Mouse (Mus musculus) thymus, postnatal 10 days (tissue): ENCODE measurements at regions not wholly inside any gene's neighbourhood (a gene's known extent, or its start where the extent isn't known, plus 50 kb on each side); places are given as distances from the start of the nearest gene placed in this dataset.
"Not testable (repeated sequence)": the region's sequence is repeated elsewhere in the genome, so short reads cannot be mapped to it uniquely, and the experiment has no call there.

Source experiments
- DNase-seq, 2 experiments: peaks; one replicate each; pipeline ENCODE4 v3.0.0; 2021; ENCODE audit warnings: low spot score in 2 of 2

DNA sequence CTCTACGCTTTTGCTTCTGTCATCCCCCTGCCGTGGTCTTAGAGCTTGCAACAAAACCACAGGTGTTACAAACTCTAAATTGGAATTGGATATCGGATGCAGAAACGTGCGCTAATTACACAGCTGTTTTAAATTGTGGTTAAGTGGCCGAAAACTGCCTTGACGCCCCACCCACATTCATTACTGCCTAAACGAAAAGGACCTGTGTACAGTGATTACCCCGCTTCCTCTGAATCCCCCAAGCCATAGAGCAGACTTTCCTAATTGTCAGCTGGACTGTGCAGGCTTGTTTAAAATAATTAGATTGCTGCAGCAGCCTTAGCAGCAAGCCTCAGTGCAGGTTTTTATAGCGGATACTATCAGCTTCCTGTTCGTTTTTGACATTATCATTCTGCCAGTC is 94.7 kb downstream of the Cxxc4 start:
- no peak for DNase-seq

DNA sequence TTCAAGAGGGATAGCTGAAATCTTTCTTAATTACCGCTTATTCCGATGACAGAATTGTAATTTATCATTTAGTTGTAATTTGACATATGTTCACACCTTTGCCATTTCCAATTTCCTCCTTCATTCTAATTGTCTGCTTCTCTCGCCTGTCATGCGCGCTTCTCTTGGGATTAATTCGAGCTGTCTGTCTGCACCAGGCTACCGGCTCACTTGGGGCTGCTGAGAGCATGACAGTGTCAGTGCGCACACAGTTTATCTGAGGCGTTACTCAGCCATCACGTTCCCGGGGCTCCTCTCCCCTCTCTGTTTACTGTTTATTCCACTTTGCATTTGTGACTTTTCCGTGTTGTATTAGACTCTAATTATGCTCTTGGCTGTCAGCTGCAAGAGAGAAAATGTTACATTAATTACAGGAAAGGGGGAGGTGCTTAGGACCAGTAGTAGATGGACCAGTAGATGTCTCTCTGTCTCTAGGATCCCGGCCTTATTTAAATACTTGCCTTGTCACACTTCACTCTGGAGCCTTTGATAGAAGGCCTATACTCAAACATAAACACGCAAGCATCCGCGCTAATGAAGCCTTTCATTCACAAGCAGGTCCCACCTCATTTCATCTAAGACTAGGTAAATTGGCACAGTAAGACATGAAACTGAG is 95.3 kb downstream of the Cxxc4 start:
- DNase-seq, result no peak

DNA sequence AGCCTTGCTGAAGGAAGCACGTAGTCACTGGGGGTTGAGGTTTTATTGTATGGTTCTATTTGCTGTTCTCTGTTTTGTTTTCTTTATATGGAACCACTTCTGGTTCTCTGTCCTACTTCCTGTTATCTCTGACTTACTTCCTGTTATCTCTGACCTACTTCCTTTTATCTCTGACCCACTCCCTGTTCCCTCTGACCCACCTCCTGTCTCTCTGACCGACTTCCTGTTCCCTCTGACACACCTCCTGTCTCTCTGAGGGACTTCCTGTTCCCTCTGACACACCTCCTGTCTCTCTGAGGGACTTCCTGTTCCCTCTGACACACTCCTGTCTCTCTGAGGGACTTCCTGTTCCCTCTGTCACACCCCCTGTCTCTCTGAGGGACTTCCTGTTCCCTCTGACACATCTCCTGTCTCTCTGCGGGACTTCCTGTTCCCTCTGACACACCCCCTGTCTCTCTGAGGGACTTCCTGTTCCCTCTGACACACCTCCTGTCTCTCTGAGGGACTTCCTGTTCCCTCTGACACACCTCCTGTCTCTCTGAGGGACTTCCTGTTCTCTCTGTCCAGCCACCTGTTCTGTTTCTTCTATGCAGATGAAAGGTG is 102.9 kb downstream of the Cxxc4 start:
- DNase-seq, result not testable (repeated sequence)

DNA sequence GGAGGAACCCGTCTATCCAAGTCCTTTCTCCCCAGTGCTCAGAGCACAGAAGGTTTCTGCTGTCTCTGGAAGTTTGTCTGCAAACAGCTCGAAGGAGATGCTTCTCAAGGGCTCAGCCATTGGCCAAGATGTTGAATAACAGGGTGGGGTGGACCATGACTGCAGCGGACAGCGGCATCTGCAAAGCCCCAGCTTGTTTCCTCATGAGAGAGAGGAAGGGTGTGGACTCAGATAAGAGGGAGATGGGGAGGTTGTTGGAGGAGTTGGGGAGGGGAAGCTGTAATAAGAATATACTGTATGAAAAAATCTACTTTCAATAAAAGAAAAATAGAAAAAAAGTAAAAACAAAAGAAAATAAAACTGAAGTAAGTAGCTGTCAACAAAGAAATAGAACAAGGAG is 129.7 kb downstream of the Cxxc4 start:
- no peak for DNase-seq

DNA sequence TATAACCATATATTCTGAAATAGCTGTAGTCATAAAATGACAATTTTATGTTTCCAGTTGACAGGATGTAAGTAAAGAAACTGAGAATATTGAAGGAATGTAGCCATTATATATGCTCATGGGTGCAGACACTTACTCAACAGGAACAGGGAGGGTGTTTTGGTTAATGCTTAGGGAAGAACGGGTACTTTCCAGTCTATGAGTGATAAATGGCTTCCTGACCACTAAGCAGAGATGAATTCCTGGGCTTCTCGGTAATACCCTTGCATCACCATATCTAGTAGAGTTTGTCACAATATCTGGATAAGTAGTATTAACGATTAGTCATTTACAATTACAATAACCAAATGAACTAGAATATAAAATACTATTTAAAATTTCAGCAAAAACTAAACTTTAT is 130.5 kb downstream of the Cxxc4 start:
- no peak for DNase-seq

DNA sequence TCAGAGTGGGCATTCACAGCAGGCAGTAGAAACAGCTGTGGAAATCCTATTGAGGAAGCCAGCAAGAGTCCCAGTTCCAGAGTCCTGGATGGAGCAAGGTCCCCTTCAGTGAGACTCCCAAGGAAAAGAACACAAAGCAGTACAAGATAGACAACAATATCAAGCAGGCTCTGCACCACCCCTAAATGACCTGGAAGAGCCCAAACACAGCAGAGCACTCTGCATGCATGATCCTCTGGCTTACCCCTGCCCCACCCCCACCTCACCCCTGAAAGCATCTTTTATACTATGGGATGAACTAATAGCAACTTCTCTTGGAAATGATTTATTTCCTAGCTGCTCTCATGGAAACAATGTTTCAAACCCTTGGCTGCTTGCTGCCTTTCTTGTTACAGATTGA is 132.3 kb downstream of the Cxxc4 start:
- no peak for DNase-seq

DNA sequence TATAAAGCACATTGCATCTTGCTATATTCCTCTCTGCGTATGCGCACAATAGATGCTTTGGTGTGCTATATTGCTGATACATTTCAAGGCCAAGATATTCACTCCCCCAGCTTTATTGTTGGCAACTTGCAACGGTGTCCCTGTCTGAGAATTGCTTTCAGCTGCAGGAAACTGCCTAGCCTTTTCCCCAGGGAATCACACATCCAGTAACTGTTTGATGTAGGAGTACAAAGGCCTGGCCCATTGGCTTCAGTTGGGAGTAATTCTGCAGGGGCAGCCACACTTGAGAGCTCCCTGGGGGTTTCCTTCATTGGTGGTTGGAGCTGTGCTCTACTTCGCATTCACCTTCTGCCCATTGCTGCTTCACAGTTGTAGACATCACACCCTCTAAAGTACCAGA is 132.8 kb downstream of the Cxxc4 start:
- no peak for DNase-seq

DNA sequence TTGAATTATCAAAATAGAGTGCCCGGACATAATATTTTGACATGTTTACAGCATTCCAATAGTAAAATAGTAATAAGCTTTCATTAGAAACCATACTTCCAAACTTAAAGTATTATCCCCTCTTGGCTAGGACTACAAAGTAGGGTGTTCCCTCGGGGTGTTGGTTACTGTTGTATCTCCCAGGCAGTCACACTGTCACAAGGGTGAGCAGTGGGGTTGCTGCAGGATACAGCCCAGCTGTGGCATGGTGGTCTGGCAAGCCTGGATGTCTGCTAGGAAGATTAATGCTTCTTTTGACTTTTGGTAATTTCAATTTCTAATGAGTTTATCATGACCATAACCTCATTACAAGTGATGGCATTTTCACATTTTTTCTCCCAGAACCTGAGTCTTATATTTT is 143.3 kb downstream of the Cxxc4 start:
- DNase-seq, result no peak

DNA sequence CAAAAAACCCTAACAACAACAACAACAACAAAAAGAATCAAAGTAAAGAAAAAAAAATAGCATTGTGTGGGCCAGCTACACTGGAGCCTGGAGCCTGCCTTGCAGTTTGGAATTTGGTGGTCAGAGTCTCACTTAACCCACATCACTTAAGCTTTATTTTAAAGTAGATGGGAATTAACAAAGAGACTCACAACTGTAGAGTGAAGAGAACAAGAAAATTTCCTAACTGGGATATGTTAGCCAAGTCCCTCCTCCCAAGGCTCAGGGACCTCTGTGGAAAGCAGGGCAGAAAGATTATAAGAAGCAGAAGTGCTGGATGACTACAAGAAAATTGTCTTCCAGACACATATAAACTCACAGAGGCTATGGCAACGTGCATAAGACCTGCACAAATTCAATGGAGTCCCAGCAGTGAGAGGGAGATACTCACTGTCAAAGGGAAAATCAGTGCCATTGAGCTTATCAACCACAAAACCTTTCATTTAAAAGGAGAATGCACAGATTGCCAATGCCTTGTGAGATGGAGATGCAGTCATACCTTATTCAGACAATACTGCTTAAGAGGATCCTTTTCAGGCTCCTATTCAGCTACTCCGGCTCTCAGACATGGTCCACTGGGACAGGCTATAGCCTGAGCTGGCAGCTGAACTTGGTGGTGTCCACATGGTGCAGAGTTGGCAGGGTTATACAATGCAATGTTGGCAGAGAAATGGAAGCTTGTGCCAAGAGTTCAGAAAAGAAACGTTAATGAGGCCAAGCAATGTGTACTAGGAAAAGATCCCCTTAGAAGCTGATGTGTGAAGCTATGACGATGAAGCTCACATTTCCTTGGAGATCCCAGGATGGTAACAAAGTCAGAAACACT is 154.4 kb downstream of the Cxxc4 start:
- DNase-seq, result no peak

DNA sequence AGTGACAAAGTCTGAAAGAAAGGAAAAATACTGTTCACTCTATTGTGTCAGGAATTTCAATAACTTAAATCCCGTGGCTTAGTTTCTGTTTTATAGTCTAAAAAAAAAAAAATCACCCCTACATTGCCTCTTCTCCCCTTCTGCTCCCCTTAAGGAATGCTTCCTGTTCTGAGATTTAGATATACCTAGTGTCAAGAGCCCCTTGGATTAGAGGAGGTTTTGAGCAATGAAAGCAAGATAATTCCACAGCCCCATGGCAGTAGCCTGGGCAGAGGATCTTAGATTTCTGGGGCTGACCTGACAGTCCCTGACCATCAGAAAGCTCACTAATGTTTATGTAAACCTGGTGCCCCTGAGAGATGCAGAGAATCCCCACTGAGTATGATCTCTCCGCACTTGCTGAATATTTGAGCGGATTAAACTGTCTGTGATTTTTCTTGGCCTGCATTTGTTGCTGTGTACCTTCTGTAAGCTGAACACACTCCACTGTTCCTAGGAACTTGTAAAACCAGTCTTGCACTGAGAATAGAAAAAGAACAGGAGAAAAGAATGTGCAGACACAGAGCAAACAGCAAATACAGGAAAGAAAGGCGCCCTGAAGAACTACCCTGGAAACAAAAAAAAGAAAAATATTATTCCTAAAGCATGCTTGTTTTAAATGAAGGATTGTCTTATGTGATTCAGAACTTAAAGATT is 164.3 kb downstream of the Cxxc4 start:
- DNase-seq, result no peak

DNA sequence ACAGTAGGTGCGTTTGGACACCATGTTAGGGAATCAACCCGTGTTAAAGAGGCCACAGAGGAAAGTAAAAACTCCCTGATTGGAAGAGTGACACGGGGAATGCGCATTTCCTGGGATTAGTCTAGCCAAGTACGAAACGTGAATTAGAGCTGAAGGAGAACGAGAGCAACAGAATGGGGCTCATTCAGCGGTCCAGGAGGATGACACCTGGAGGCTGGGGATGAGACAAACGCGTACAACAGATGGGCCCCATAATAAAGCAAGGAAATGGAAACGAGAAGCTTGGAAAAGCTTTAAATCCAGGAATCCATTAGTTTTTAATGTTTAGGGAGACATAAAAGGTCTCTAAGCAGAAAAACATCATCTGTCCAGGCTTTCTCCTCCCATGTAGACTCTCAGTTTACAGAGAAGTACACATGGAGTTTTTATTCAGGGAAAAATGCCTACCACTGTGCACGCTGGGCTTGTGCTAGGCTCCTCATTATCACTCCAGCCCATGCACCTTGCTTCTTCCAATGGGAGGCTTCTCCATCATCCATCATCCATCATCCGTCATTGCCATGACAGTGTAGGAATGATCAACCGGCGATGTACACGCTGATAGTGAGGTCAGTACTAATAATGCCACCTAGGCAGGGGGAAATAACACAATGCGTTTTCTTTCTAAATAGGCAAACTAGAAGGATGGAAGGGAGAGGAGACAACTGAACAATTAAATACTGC is 179.5 kb downstream of the Cxxc4 start:
- DNase-seq, result no peak

DNA sequence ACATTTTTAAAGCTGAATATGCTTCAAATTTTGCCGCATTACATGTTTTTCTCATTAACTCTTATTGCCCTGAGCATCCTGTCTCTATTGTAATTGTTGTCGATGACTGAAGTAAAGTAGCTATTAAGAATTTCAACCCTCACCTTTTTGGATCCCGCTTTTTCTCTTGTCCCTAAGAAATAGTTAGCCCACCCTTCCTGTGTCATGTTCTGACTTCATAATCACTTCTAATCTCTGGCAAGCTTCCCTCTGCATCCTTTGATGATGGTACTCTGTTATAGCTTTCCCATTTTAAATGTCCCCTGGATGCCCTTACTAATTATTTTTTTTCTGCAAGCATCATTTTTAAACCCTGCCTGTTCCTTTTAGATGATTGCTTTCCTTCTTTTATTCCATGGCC is 191.3 kb downstream of the Cxxc4 start:
- DNase-seq, result no peak

DNA sequence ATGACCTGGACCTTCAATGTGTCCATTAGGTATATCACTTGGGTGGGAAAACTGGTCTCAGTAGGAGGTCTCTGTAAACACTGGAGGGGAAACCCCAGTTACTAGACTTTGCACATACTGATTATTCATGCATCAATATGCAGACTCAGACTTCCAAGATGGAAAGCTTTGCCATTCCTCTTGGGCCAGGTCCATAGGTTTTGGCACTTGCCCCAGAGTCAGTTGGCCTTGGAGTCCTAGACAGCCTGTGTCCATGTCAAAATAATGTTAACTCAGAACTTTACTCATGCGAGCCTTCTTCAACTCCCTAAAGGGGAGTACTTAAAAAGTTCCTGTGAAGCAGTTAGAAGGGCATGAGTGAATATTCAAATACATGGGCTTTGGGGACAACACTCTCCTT is 230.3 kb downstream of the Cxxc4 start:
- DNase-seq, result no peak

DNA sequence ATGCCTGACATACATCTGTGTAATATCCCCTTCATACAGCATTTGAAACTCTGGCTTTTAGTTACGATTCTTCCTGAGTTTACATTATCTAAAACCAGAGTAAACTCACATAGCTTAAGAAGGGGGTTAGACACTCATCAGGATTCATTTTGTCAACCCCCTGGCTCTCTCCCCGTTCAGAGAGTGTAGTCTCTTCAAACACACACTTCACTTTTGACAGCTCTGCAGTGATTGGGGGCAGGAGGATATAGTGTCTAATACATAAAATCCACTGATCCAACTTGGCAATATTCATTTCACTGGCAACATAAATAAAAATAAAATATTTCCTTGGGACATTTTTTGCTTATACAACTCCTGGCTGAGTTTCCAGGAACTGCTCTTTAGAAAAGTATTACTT is 251.0 kb downstream of the Cxxc4 start:
- no peak for DNase-seq

DNA sequence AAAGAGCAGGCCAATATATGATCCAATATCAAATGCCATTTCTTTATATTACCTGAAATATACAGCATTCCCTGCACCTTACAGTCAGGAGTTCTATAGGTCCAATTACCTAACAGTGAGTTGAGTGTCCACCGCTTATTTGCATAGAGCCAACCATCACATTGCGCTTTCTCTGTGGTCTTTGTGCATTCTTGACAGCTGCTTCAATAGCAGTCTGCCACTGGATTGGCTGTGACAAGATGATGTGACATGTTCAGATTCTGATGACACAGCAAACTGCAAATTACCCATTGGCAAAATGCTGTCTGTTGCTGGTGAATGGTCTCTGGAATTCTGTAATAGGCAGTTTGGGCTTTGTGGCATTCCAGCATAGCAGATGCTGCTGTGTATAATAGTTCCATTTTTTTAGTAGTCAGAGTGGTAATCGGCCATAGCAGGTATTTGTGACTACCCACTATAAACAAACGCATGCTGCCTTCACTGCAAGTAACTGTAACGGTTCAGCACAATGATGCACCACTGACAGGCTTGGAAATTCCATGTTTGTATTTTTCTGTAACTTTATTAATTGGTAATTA is 253.8 kb downstream of the Cxxc4 start:
- DNase-seq, result no peak

DNA sequence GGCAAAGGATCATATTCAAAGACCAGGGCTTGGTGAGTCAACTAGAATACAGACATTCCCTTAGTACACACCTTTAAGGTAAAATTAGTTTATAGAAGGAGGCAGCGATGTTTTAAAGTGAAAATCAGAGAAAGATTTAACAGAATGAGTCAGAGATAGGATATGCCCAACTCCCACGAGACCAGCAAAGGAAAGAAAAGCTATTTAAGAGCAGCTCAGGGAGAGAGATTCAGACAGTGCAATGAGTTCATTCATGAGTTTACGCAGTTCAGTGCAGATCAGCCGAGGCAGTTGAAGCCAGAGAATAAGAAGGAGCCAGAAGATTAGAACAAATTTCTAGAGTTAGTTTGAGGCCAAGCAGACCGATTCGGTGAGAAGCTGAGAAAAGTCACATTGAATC is 273.4 kb downstream of the Cxxc4 start:
- DNase-seq, result no peak

DNA sequence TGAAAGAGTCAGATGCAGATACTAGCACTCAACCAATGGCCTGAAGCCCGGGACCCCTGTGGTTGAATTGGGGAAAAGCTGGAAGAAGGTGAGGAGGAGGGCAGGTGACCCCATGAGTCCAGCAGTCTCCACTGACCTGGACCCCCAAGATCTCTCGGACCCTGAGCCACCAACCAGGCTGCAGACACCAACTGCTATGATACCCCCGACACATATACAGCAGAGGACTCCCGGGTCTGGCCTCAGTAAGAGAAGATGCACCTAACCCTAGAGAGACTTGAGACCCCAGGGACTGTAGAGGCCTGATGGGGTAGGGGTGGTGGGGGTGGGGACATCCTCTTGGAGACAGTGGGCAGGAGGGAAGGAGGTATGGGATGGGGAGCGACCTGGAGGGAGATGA is 289.5 kb downstream of the Cxxc4 start:
- DNase-seq, result no peak

DNA sequence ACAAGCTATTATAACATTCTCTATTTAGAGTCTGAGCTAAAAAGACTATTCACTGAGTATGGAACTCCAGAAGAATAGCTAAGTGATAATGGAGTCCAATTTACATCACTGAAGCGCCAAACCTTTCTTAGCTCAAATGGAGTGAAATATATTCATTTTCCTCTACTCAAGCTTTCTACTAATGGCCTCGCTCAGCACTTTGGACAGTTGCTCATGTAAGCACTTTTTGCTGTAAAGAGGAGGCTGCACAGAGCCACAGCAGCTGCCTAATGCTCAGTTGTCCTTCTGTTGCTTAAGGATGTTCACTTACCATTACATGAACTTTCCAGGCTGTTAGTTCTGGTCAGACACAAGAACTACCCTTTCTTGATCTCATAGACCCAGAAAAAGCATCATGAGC is 268.7 kb upstream of the Tacr3 start:
- no peak for DNase-seq

DNA sequence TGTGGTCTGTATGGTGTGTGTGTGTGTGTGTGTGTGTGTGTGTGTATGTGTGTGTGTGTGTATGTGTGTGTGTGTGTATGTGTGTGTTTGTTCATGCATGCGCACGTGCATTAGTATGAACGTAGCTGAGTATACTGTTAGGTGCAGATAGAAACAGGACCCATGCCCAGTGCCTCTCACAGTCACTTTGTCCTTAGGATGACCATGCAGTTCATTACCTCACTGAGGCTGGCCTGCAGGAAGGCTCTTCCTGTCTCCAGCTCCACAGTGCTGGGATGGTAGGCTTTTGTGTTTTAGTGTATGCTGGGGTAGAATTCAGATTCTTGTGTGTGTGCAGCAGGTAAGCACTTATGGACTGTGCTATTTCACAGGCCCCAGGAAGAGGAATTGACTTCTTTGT is 250.0 kb upstream of the Tacr3 start:
- no peak for DNase-seq

DNA sequence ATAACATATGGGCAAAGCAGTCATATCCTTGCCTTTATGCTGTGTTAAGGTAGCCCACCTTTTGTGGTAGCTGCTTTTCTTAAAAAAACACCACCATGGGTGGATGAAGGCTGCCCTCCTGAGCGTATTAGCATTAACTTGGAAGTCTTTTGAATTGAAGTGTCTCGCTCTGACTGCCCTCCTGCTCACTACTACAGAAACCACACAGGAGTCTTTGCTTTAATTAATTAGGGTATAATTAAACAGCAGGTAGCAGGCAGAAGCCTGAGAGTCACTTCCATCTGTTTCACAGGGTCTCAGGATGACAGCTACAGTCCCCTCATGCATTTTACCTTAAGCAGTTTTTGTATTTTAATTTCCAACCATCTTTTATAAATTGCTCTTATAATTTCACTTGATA is 240.2 kb upstream of the Tacr3 start:
- no peak for DNase-seq

DNA sequence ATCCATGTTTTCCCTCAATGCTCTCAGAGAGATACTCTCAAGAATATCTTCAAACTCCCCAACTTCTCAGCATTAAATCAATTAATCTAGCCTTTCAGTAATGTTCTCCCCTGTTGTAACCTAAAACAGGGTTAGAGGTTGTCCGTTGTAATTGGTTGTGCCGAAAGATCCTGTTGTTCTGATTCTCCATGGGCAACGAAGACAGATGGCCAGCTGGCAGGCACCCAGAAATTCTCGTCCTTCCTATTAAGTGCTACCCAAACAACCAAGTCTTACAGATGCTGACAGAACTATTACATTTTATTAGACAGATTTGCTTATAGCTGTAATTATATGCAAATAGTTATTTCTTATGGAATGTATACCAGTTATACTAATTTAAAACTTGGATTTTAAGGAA is 225.9 kb upstream of the Tacr3 start:
- no peak for DNase-seq

DNA sequence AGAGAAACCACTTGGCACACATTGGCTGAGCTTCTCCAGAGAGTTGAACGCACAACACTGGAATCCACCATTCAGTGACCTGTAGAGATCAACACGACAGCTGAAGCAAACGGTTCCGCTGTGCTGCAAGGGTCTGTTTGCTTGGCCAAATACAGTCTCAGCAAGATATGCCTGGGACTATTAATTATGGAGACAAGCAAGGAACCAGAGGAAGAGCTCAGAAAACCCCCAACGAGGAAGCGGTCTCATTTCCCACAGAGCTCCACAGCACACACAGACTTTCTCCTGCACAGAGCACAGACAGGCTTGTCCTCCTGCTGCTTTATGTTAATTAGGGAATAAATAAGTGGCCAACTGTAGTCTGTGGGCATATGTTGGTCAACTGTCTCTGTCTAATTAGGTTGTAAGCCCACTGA is 223.4 kb upstream of the Tacr3 start:
- DNase-seq, result no peak
